Comparison of ENCODE assay signal across 8 mouse cellular contexts in the genomic region with DNA sequence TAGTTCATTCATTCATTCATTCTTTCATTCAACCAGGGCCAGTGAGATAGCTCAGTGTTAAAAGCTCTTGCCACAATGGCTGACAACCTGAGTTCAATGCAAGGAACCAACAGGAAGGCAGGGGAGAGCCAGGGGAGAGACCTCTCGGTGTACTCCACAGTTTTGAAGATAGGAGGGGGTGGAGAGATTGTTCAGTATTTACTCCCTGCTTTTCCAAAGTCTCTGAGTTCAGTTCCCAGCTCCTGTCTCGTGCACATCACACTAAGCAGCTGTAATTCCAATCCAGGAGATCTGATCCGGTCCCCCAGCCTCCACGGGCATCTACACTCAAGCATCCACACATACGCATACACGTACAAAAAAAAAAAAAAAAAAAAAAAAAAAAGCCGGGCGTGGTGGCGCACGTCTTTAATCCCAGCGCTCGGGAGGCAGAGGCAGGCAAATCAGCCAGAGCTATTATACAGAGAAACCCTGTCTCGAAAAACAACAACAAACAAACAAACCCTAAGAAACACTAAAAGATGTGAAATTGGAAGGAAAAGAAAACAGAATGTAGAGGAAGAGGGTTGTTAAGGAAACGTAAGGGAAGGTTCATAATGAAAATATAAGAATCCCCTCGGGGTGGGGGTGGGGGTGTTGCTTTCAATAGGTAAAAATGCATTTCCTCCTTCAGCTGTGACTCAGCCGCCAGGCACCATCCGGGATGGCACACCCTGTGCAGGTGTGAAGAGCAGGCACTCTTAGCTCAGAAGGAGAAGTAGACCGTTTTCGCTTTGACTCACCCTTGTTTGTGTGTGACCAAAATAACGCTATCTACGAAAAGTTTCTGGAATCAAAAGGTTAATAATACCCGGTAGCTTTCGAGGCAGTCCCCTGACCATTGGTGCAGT. TPM values are rescaled to one million over a fixed set of nuclear protein-coding genes. Genes with fewer than 3 reads are reported as not detected.
DNase-seq lines count a peak whose midpoint lies in the region; ATAC-seq and TF ChIP-seq lines count a peak whose summit lies in the region.

No protein-coding gene starts in this region.

- no peaks in the 10 kb centered on the region for H3K36me3 ChIP-seq in kidney, embryonic 15.5 days
- H3K36me3 ChIP-seq in midbrain, embryonic 12.5 days: no peaks in the 10 kb centered on the region

- H3K4me1 ChIP-seq in kidney, embryonic 15.5 days: no peaks in the 10 kb centered on the region; the same call in none of the 2 replicates
- H3K4me1 ChIP-seq in embryonic fibroblast, embryonic 13.5 days (ENCODE audit: control insufficient read depth, insufficient read depth, low read length): no peaks in the 10 kb centered on the region
- H3K4me1 ChIP-seq in midbrain, embryonic 12.5 days: no peaks in the 10 kb centered on the region

- no peak for ATAC-seq in kidney, embryonic 15.5 days (replicated peaks; ENCODE audit: low FRiP score)
- no peak for ATAC-seq in midbrain, embryonic 12.5 days (ENCODE audit: low FRiP score, low read depth)

- no peaks in the 10 kb centered on the region for H3K9me3 ChIP-seq in kidney, embryonic 15.5 days (replicated peaks)
- no peaks in the 10 kb centered on the region for H3K9me3 ChIP-seq in midbrain, embryonic 12.5 days

- H3K9ac ChIP-seq in kidney, embryonic 15.5 days: no peak overlapping the region
- H3K9ac ChIP-seq in midbrain, embryonic 12.5 days (replicated peaks): no peak overlapping the region

- DNase-seq in kidney, adult 8-10 months: no peak
- DNase-seq in large intestine, adult 2 months (ENCODE audit: low read depth, low spot score): peak; percentile 18
- peak; percentile 76 to 79 for DNase-seq in thymus, postnatal 10 days (ENCODE audit: low spot score in 2 of 2)
- no peak for DNase-seq in left cerebral cortex, adult 18-20 months (ENCODE audit: low spot score in 2 of 2)
- DNase-seq in right cerebral cortex, adult 18-20 months: no peak

- H3K4me2 ChIP-seq in kidney, embryonic 15.5 days: peak overlapping the region; percentile 60
- H3K4me2 ChIP-seq in midbrain, embryonic 12.5 days (replicated peaks): peak overlapping the region; percentile 23

- TF ChIP-seq CTCF in embryonic fibroblast, embryonic 13.5 days (IDR thresholded peaks at IDR 0.05; ENCODE audit: borderline replicate concordance, insufficient read depth, low read length): no peak

- H3K27me3 ChIP-seq in kidney, embryonic 15.5 days: no peaks in the 10 kb centered on the region
- H3K27me3 ChIP-seq in midbrain, embryonic 12.5 days: no peaks in the 10 kb centered on the region

- H3K27ac ChIP-seq in kidney, embryonic 15.5 days: no peak overlapping the region
- no peak overlapping the region for H3K27ac ChIP-seq in embryonic fibroblast, embryonic 13.5 days (ENCODE audit: insufficient read depth, low read length)
- no peak overlapping the region for H3K27ac ChIP-seq in midbrain, embryonic 12.5 days (replicated peaks)

- H3K4me3 ChIP-seq in kidney, embryonic 15.5 days (replicated peaks): peak overlapping the region; percentile 35
- H3K4me3 ChIP-seq in embryonic fibroblast, embryonic 13.5 days (ENCODE audit: insufficient read depth, low read length): peak overlapping the region; percentile 20; the same call in 1 of the 2 replicates
- no peak overlapping the region for H3K4me3 ChIP-seq in midbrain, embryonic 12.5 days

- TF ChIP-seq POLR2A in embryonic fibroblast, embryonic 13.5 days (IDR thresholded peaks at IDR 0.05; ENCODE audit: low read depth, low read length): no peak

- WGBS in kidney, embryonic 15.5 days: 64% methylated on average over 23 of the region's 23 CpGs
- 40% methylated on average over 23 of the region's 23 CpGs for WGBS in large intestine, adult 2 months
- 73% methylated on average over 23 of the region's 23 CpGs for WGBS in midbrain, embryonic 12.5 days

RNA-seq across cellular contexts. Expression of gene Sub1, which starts 13.2 kb away (rescaled TPM):
- polyA plus RNA-seq in kidney, embryonic 15.5 days (2015; fragmentation: Nextera tagmentation; extraction: Ambion mirVana): 721 and 865 TPM in 2 replicates
- polyA plus RNA-seq in embryonic fibroblast, embryonic 13.5 days (2011; ENCODE audit: insufficient read length, low read depth, missing spikeins): 170 and 174 TPM in 2 replicates
- 7.5 and 9.0 TPM in 2 replicates for polyA plus RNA-seq in large intestine, adult 2 months (2012; rRNA removed)
- 641 and 665 TPM in 2 replicates for polyA plus RNA-seq in midbrain, embryonic 12.5 days (2016; fragmentation: Nextera tagmentation; extraction: Ambion mirVana)
- total RNA-seq in left cerebral cortex, adult 18-20 months (2021): 100 to 1,000 TPM; 299 to 323 TPM

Comparison
In these comparisons a context has a peak if more than half of its experiments do, and no peak if none do; other contexts are left out.
1. DNase-seq: peak in large intestine, adult 2 months (single experiment) and thymus, postnatal 10 days (2 of 2); none in kidney, adult 8-10 months (0 of 2), left cerebral cortex, adult 18-20 months (0 of 2) and right cerebral cortex, adult 18-20 months (single experiment).
2. RNA of gene Sub1, which starts 13.2 kb away (polyA plus RNA-seq): 721 to 865 TPM in kidney, embryonic 15.5 days, 641 to 665 TPM in midbrain, embryonic 12.5 days and 170 to 174 TPM in embryonic fibroblast, embryonic 13.5 days; 7.5 to 9.0 TPM in large intestine, adult 2 months; every median in the first group is over 10 times any median in the second.